Comparison of ENCODE assay signal across 10 mouse cellular contexts in the genomic region with DNA sequence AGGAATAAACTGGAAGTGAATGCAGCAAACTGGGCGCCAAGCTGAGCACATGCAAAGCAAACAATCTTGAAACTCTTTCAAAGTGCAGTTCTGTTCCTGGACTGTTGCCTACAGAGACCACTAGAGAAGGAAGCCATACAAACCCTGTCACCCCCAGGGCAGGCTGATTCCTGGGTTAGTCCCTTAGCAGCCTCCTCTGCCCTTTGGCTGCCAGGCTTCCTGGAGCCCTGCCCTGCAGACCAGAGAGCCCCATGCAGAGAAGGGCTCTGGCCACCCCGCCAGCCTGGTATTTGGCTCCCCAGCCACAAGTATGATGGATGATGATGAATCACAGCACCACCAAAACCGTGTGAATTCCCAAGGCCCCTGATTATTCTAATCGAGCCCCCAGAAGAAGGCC.
DNase-seq lines count a peak whose midpoint lies in the region; ATAC-seq and TF ChIP-seq lines count a peak whose summit lies in the region.
"Had no signal": no experiment of that assay in that cellular context is flagged by ENCODE, and none has a peak within 500 bp of the region (broad histone marks: within the 10 kb centered on the region; RNA-seq: fewer than 3 reads in every experiment).

No protein-coding gene starts in this region.

- no peak overlapping the region for H3K9ac ChIP-seq in heart, embryonic 13.5 days
- no peak overlapping the region for H3K9ac ChIP-seq in hindbrain, postnatal 0 days (replicated peaks; ENCODE audit: low read length)
- no peak overlapping the region for H3K9ac ChIP-seq in stomach, embryonic 15.5 days
- H3K9ac ChIP-seq in intestine, embryonic 16.5 days (ENCODE audit: low read depth, low read length) = no peak overlapping the region
- H3K9ac ChIP-seq: kidney, embryonic 15.5 days had no signal

- H3K27me3 ChIP-seq in heart, embryonic 13.5 days (replicated peaks) = no peaks in the 10 kb centered on the region
- H3K27me3 ChIP-seq in hindbrain, postnatal 0 days (ENCODE audit: insufficient read depth, low read length) = no peaks in the 10 kb centered on the region
- H3K27me3 ChIP-seq in stomach, embryonic 15.5 days (replicated peaks) = no peaks in the 10 kb centered on the region
- H3K27me3 ChIP-seq in intestine, embryonic 16.5 days (replicated peaks; ENCODE audit: control insufficient read depth, insufficient read depth, low read length) = no peaks in the 10 kb centered on the region; the same call in 1 of the 2 replicates
- H3K27me3 ChIP-seq: kidney, embryonic 15.5 days had no signal

- peaks cover 31% of the 10 kb centered on the region for H3K4me1 ChIP-seq in heart, embryonic 13.5 days
- H3K4me1 ChIP-seq in hindbrain, postnatal 0 days (ENCODE audit: insufficient read depth, low read length) = no peaks in the 10 kb centered on the region
- peaks cover 5% of the 10 kb centered on the region for H3K4me1 ChIP-seq in stomach, embryonic 15.5 days
- H3K4me1 ChIP-seq in intestine, embryonic 16.5 days (ENCODE audit: control insufficient read depth, insufficient read depth, low read length) = 0 out of 2 replicates have a peak, but pooled peaks cover under 1% of the 10 kb centered on the region

- no peak for TF ChIP-seq CTCF in hindbrain, postnatal 0 days (IDR thresholded peaks at IDR 0.05; ENCODE audit: low read depth)

- DNase-seq in heart, adult 9 months (ENCODE audit: low spot score in 2 of 2) = no peak
- DNase-seq in ovary, adult 18-20 months (ENCODE audit: low spot score) = peak; percentile 4
- no peak for DNase-seq in ovary, postnatal 36 days (ENCODE audit: low spot score)
- DNase-seq in hindbrain, postnatal 0 days (ENCODE audit: low spot score) = peak; percentile 13
- DNase-seq in urinary bladder, postnatal 36 days (ENCODE audit: low spot score in 2 of 2) = no peak

- no peak overlapping the region for H3K4me2 ChIP-seq in heart, embryonic 13.5 days
- H3K4me2 ChIP-seq in hindbrain, postnatal 0 days (ENCODE audit: low read depth, low read length) = no peak overlapping the region
- no peak overlapping the region for H3K4me2 ChIP-seq in stomach, embryonic 15.5 days
- H3K4me2 ChIP-seq in intestine, embryonic 16.5 days (ENCODE audit: low read depth, low read length) = no peak overlapping the region
- H3K4me2 ChIP-seq: kidney, embryonic 15.5 days had no signal

- no peak for ATAC-seq in heart, embryonic 13.5 days (ENCODE audit: extremely low read depth, insufficient number of reproducible peaks, low FRiP score, low TSS enrichment)
- no peak for ATAC-seq in hindbrain, postnatal 0 days
- peak; percentile 58; the same call in 1 of the 2 replicates for ATAC-seq in stomach, embryonic 15.5 days (ENCODE audit: insufficient read depth, low FRiP score, low read depth)
- ATAC-seq in intestine, embryonic 16.5 days = no peak

- H3K9me3 ChIP-seq in heart, embryonic 13.5 days = no peaks in the 10 kb centered on the region
- no peaks in the 10 kb centered on the region for H3K9me3 ChIP-seq in hindbrain, postnatal 0 days (ENCODE audit: low read length)
- no peaks in the 10 kb centered on the region for H3K9me3 ChIP-seq in stomach, embryonic 15.5 days
- no peaks in the 10 kb centered on the region for H3K9me3 ChIP-seq in intestine, embryonic 16.5 days (ENCODE audit: control insufficient read depth, low read length)
- H3K9me3 ChIP-seq: kidney, embryonic 15.5 days had no signal

- WGBS in heart, embryonic 13.5 days = 42% methylated on average over 4 of the region's 4 CpGs
- 36% methylated on average over 4 of the region's 4 CpGs for WGBS in hindbrain, postnatal 0 days
- 40% methylated on average over 4 of the region's 4 CpGs for WGBS in stomach, embryonic 15.5 days
- WGBS in intestine, embryonic 16.5 days = 46% methylated on average over 4 of the region's 4 CpGs

- no peak overlapping the region for H3K4me3 ChIP-seq in heart, embryonic 13.5 days
- no peak overlapping the region for H3K4me3 ChIP-seq in hindbrain, postnatal 0 days (ENCODE audit: low read length)
- H3K4me3 ChIP-seq in stomach, embryonic 15.5 days (replicated peaks) = no peak overlapping the region
- no peak overlapping the region for H3K4me3 ChIP-seq in intestine, embryonic 16.5 days (ENCODE audit: low read length)
- H3K4me3 ChIP-seq: kidney, embryonic 15.5 days; myocyte had no signal

- H3K27ac ChIP-seq in heart, embryonic 13.5 days (replicated peaks) = peak overlapping the region; percentile 63
- no peak overlapping the region for H3K27ac ChIP-seq in hindbrain, postnatal 0 days
- peak overlapping the region; percentile 59; the same call in 1 of the 2 replicates for H3K27ac ChIP-seq in stomach, embryonic 15.5 days
- H3K27ac ChIP-seq in intestine, embryonic 16.5 days (ENCODE audit: low read length) = no peak overlapping the region
- H3K27ac ChIP-seq: kidney, embryonic 15.5 days had no signal

- no peaks in the 10 kb centered on the region for H3K36me3 ChIP-seq in heart, embryonic 13.5 days
- no peaks in the 10 kb centered on the region for H3K36me3 ChIP-seq in hindbrain, postnatal 0 days (ENCODE audit: insufficient read depth, low read length)
- no peaks in the 10 kb centered on the region for H3K36me3 ChIP-seq in stomach, embryonic 15.5 days
- no peaks in the 10 kb centered on the region for H3K36me3 ChIP-seq in intestine, embryonic 16.5 days (ENCODE audit: control insufficient read depth, insufficient read depth, low read length)
- H3K36me3 ChIP-seq: kidney, embryonic 15.5 days had no signal

Comparison
In these comparisons a context has a peak if more than half of its experiments do, and no peak if none do; other contexts are left out.
1. DNase-seq: peak in ovary, adult 18-20 months (single experiment) and hindbrain, postnatal 0 days (single experiment); none in heart, adult 9 months (0 of 2), ovary, postnatal 36 days (single experiment) and urinary bladder, postnatal 36 days (0 of 2).
2. H3K27ac ChIP-seq: peak in heart, embryonic 13.5 days (single experiment) and stomach, embryonic 15.5 days (single experiment); none in hindbrain, postnatal 0 days (single experiment) and intestine, embryonic 16.5 days (single experiment).